Mouse (Mus musculus) brain, adult 2 months (tissue): ENCODE data around the gene Thnsl1.
A peak's percentile ranks its signal among the peaks of the same experiment; 100 is the strongest.
"Not testable (repeated sequence)": the region's sequence is repeated elsewhere in the genome, so short reads cannot be mapped to it uniquely, and the experiment has no call there.

Experiments
- DNase-seq: peaks from one replicate; pipeline ENCODE4 v3.0.0; 2011; ENCODE audit warnings: low read depth, low spot score

Gene Thnsl1

GRCm38 (mm10) chr2:21235844-21236386 lies 30.4 kb downstream of the Thnsl1 start:
- DNase-seq = no peak

GRCm38 (mm10) chr2:21236846-21237245 lies 31.3 kb downstream of the Thnsl1 start:
- DNase-seq = peak; percentile 45

DNA sequence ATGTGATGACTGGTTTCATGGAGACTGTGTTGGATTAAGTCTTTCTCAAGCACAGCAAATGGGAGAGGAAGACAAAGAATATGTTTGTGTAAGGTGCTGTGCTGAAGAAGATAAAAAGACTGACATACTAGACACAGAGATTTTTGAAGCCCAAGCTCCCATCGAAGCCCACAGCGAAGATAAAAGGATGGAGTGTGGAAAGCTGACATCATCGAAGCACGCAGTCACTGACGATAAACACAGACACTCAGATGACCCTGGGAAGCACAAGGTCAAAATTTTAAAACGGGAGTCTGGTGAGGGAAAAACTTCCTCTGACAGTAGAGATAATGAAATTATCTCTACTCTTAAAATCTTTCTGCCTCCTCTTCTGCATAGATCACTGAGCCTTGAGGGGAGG lies 38.6 kb downstream of the Thnsl1 start:
- DNase-seq = not testable (repeated sequence)

GRCm38 (mm10) chr2:21244986-21245385 lies 39.5 kb downstream of the Thnsl1 start:
- DNase-seq = no peak

DNA sequence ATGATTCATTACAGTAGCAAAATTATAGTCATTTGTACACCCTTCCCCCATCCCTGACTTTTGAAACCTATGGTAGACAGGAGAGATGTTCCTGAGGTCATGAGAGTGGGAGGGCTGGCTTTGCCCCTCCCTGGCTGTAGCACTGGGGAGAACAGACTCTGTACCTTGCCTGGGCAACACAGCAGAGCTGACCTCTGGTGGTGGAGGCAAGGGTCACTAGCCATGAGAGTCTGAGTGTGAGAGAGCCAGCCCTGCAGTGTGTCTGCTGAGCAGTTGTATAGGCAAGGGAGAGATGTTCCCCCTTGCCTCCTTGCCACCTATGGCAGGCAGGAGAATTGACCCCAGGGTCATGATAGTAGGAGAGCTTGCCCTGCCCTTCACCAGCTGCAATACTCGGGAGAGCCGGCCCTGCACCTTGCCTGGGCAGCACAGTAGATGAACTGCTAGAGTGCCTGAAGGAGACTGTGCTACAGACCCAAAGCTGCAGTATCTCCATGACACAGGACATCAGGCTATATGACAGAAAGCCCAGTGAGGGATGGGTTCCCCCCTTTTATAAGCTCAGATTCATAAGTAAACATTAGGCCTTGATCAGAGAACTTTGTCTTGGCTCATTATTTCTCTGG lies 40.1 kb downstream of the Thnsl1 start:
- DNase-seq = no peak

DNA sequence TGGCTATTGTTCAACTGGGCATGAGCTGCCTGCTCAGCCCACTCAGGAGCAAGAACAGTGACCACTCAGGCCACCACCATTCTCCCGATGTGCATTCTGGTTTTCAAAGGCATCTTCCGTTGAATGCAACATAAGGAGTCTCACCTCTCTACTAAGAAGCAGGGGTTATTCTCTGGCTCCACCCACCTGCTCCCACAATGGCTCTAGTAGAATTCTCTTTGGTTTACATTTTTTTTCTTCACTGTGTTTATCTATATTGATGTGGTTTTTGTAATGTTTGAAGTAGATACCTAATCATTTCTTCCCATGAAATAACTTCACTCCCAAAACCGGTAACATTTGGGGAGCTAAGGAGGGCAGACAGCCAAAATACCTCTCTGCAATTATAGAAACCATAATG lies 48.1 kb downstream of the Thnsl1 start:
- DNase-seq = no peak

GRCm38 (mm10) chr2:21254308-21254707 lies 48.8 kb downstream of the Thnsl1 start:
- no peak for DNase-seq

DNA sequence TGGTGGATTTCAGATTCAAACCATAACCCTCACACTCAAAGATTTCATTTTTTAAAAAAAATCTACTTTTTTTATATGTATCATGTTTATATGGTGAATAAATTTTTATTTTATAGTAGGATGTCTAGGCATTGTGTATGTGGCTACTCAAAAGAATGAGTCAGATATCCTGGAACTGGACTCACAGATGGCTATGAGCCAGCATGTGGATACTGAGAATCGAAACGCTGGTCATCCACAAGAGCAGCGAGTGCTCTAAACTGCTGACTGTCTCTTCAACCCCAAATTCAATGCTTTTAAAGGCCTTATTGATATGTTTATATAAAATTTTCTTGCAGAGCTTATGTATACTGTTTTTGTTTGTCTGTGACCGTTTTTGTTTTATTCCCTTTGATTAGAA lies 52.8 kb downstream of the Thnsl1 start:
- DNase-seq = no peak

DNA sequence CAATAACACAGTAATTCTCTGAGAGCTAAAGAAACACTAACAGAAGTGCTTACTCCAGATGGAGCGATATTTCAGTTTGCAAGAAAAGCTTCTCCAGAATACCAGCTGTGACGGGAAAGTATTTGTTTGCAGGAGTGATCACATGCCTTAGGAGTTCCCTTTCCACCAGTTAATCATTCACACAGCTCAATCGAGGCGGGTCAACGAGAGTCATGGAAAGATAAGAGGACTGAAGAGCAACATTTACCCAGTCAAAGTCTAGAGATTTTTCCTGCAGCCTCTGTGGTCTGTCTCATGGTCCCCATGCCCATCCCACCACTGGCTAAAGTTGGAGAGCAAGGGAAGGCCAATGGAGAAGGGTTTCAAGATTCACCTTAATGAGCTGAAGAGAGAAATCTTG lies 53.6 kb downstream of the Thnsl1 start:
- DNase-seq = no peak

DNA sequence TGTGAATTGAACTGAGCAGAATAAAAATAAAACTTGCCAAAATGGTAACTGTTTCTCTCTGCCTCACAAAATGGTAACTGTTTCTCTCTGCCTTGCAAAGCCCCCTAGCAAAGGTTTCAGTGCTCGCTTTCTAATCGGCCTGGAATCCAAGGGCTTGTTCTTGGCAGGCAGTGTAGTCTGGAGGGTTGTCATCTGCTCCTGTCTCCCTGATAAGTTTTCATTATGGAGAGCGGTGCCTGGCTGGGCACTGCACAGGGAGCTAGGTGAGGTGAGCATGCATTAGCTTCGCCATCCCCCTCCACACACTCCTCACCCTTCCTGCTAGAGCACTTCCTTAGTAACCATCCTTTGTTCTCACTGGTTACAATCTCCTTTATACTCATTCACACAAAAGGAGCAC lies 54.5 kb downstream of the Thnsl1 start:
- no peak for DNase-seq

DNA sequence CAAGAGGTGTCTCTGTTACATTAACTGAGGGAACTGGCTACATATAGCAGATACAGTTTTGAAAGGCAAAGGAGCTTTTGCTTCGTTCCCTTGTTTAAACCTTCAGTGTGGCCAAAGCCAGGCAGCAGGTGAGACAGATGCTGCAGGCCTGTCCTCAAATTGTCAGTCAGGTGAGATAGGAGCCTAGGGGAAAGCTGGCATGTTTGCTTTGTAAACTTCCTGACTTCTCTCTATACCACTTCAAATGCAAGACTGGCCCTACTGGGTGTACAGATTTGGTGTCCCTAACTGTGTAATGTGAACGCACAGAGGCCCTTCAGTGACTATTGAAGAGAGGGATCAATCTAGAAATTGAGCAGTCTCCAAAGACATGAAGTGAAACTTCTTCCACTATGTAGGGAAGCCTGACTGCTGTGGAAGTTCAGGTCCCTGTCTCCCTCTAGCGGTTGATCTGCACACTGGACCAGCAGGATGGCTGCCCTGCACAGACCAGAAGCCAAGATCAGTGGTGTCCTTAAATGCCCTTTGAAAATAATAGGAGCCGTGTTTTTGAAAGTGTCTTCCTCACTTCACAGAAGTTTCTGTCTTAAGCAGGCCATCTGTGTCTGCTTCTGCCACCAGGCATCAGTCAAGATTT lies 56.0 kb downstream of the Thnsl1 start:
- DNase-seq = peak; percentile 95

GRCm38 (mm10) chr2:21264031-21264430 lies 58.5 kb downstream of the Thnsl1 start:
- peak; percentile 85 for DNase-seq
